Mouse (Mus musculus) kidney, embryonic 15.5 days (tissue): ENCODE measurements around the gene Adprhl2. TPM values are rescaled to one million over a fixed set of nuclear protein-coding genes. Genes with fewer than 3 reads are reported as not detected.

Experiments used
- ATAC-seq: fragments of 200-750 bp; cut with Nextera tagmentation; replicated peaks from 2 replicates; pipeline ENCODE4 v1.8.0; 2017; ENCODE audit warnings: moderate TSS enrichment; ENCODE audit not compliant: low FRiP score
- H3K27ac ChIP-seq: fragments of 300-500 bp; sonication (generic); 2 replicates; pipeline ENCODE4 v1.5.1; 2015; ENCODE audit warnings: mild to moderate bottlenecking, inconsistent platforms
- H3K27me3 ChIP-seq: fragments of 300-500 bp; sonication (generic); 2 replicates; pipeline ENCODE4 v1.6.1; 2015; ENCODE audit warnings: inconsistent platforms
- H3K36me3 ChIP-seq: fragments of 300-500 bp; sonication (generic); 2 replicates; pipeline ENCODE4 v1.6.1; 2015; ENCODE audit warnings: inconsistent platforms
- H3K4me1 ChIP-seq: fragments of 300-500 bp; sonication (generic); 2 replicates; pipeline ENCODE4 v1.6.1; 2015; ENCODE audit warnings: inconsistent platforms
- H3K4me2 ChIP-seq: fragments of 300-500 bp; sonication (generic); 2 replicates; pipeline ENCODE4 v1.6.1; 2015; ENCODE audit warnings: moderate library complexity, mild to moderate bottlenecking, inconsistent platforms
- H3K4me3 ChIP-seq: fragments of 300-500 bp; sonication (generic); replicated peaks from 2 replicates; pipeline ENCODE4 v1.5.1; 2015; ENCODE audit warnings: mild to moderate bottlenecking, inconsistent platforms
- H3K9ac ChIP-seq: fragments of 300-500 bp; sonication (generic); 2 replicates; pipeline ENCODE4 v1.6.1; 2015; ENCODE audit warnings: mild to moderate bottlenecking, inconsistent platforms
- H3K9me3 ChIP-seq: fragments of 300-500 bp; sonication (generic); replicated peaks from 2 replicates; pipeline ENCODE4 v1.6.1; 2016; ENCODE audit warnings: inconsistent platforms
- WGBS: fragments of 180-500 bp; shearing (Covaris S2); methylation state at CpG from one replicate; pipeline ENCODE4 v1.1.7; 2015; ENCODE audit warnings: mixed read lengths; 5-methylcytosine and 5-hydroxymethylcytosine counted together
- polyA plus RNA-seq: library from polyadenylated mRNA; unstranded; fragments of >200 nt; fragmentation: Nextera tagmentation; extraction: Ambion mirVana; gene quantifications from 2 replicates; pipeline ENCODE4 v1.2.1, GENCODE M21; 2015

Adprhl2 gene
- polyA plus RNA-seq, 1 experiment from 2014 or later, result 81.1 TPM

DNA sequence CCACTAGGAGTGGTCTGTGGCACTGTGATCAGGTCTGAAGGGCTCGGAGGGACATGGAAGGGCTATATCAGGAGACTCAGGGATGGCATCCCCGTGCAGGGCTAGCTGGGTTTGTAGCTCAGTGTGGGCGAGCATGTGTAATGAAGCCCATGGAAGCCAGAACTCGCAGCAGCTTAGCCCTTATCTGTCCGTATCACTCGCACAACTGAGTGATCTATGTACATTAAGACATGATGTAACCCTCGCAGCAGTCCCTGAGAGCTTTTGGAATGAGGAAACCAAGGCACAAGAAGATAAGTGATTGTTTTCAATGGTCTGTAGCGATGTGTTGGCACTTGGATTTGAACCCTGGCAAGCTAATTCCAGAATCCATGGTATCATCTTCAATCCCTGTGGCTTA, 37.9 kb downstream of the Adprhl2 start:
- ATAC-seq, result no peak
- no peak overlapping the region for H3K4me2 ChIP-seq
- no peak overlapping the region for H3K27ac ChIP-seq
- H3K9me3 ChIP-seq, result no peaks in the 10 kb centered on the region
- no peak overlapping the region for H3K4me3 ChIP-seq
- peaks cover 47% of the 10 kb centered on the region for H3K27me3 ChIP-seq
- H3K36me3 ChIP-seq, result no peaks in the 10 kb centered on the region
- H3K4me1 ChIP-seq, result peaks cover 29% of the 10 kb centered on the region
- whole genome bisulfite sequencing, result 89% methylated on average over 8 of the region's 8 CpGs
- H3K9ac ChIP-seq, result no peak overlapping the region

DNA sequence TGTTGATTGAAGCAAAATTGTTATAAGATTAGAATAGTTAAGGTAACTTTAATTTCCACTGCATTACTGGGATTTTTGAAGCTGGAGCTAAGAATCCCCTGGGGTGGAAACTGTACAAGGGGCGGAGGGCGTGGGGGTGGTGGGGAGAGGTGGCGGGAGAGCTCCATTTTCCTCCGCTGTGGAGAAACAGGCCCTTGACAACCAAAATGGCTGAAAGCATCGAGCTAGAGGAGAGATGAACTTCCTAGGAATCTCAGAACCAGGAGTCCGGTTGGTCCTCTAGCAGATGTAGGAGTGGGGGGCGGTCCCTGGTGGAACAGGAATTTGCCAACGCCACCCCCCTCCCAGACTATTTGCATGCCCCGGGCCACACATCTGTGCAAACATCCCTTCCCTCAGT, 39.8 kb downstream of the Adprhl2 start:
- H3K9ac ChIP-seq, result no peak overlapping the region
- H3K27me3 ChIP-seq, result peaks cover 28% of the 10 kb centered on the region
- no peaks in the 10 kb centered on the region for H3K9me3 ChIP-seq
- no peaks in the 10 kb centered on the region for H3K36me3 ChIP-seq
- WGBS, result 74% methylated on average over 9 of the region's 9 CpGs
- no peak for ATAC-seq
- peaks cover 20% of the 10 kb centered on the region for H3K4me1 ChIP-seq
- no peak overlapping the region for H3K4me3 ChIP-seq
- H3K4me2 ChIP-seq, result no peak overlapping the region
- H3K27ac ChIP-seq, result no peak overlapping the region

DNA sequence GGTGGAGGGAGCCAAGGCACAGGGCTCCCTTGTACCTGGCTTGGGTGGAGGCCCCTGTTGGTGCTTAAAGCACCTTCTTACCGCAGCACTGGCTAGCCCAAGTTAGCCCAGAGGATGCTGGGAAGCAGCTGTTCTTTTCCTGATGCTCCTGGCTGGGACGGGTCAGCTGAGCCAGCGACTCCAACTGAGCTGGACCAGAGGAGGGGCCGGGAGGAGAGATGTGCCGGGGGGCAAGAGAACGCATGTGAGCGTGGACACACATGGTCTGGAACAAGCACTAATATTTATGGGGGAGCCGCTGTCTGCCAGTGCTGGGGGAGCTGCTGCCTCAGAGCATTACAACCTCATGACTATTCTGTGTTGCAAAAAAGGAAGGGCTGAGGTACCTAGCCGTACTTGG, 42.5 kb downstream of the Adprhl2 start:
- Histone ChIP-seq H3K9ac (no peak overlapping the region), H3K9me3 (no peaks in the 10 kb centered on the region), H3K4me3 (no peak overlapping the region), H3K27ac (0 out of 2 replicates have a peak overlapping the region, but pooled peaks have one; percentile 32), H3K4me2 (no peak overlapping the region), H3K36me3 (peaks cover 16% of the 10 kb centered on the region), H3K4me1 (peaks cover 20% of the 10 kb centered on the region), H3K27me3 (0 out of 2 replicates have a peak, but pooled peaks cover 6% of the 10 kb centered on the region)
- ATAC-seq, result no peak
- 45% methylated on average over 9 of the region's 9 CpGs for WGBS

DNA sequence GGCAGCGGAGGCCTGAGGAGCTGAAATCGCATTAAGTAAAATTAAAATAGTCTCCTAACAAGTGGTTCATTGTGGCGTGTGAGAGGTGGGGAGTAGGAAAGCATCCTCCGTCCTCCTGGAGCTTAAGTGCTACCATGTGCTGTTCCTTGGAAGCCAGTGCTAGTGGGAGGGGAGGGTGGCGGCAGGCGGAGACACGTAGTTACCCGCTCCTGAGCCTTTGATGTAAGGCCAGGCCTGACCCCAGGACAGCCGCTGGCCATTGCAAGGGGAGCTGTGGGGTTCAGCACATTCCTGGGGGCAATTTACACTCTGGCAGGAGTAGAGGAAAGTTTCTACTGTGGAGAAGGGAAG, 43.0 kb downstream of the Adprhl2 start:
- H3K4me1 ChIP-seq, result peaks cover 20% of the 10 kb centered on the region
- no peak overlapping the region for H3K4me3 ChIP-seq
- no peaks in the 10 kb centered on the region for H3K9me3 ChIP-seq
- H3K27ac ChIP-seq, result peak overlapping the region; percentile 32; the same call in 1 of the 2 replicates
- 25% methylated on average over 9 of the region's 9 CpGs for WGBS
- H3K4me2 ChIP-seq, result 0 out of 2 replicates have a peak overlapping the region, but pooled peaks have one; percentile 36
- no peak overlapping the region; the same call in 1 of the 2 replicates for H3K9ac ChIP-seq
- ATAC-seq, result no peak
- peaks cover 20% of the 10 kb centered on the region for H3K36me3 ChIP-seq
- H3K27me3 ChIP-seq, result 0 out of 2 replicates have a peak, but pooled peaks cover 3% of the 10 kb centered on the region

DNA sequence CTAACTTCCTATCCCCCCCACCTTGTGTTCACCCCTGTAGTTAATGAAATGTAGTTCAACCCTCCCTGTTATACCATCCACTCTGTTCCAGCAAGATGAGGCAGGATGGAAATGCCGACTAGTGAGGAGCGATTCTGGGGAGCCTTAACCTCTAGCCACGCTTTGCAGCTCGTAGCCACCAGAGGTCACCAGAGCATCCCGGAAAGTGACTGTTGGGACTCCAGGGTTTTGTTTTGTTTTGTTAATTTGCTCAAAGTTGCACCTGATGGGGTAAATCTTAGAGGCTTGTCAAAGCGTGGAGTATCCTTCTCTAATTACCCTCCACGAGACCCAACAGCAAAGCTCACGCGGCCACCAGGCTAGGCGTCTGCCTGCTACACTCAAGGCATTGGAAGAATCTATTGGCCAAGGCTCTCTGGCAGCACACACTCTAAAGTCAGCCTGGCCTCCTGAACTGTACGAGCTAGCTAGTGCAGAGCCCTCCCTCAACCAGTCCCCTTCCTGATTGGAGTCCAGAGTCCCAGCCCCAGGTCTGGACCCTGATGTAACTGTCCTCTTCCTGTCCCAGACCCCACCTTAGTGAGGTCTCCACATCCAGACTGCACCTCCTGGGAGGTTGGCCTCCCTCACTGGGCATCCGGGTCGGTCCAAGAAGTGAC, 43.5 kb downstream of the Adprhl2 start:
- Histone ChIP-seq H3K27ac (peak overlapping the region; percentile 32; the same call in 1 of the 2 replicates), H3K9me3 (no peaks in the 10 kb centered on the region), H3K36me3 (peaks cover 25% of the 10 kb centered on the region), H3K4me3 (0 out of 2 replicates have a peak overlapping the region, but pooled peaks have one; percentile 2), H3K4me2 (peak overlapping the region; percentile 36; the same call in 1 of the 2 replicates), H3K27me3 (no peaks in the 10 kb centered on the region), H3K4me1 (peaks cover 20% of the 10 kb centered on the region), H3K9ac (no peak overlapping the region; the same call in 1 of the 2 replicates)
- WGBS, result 9% methylated on average over 13 of the region's 13 CpGs
- ATAC-seq, result peak; percentile 66

DNA sequence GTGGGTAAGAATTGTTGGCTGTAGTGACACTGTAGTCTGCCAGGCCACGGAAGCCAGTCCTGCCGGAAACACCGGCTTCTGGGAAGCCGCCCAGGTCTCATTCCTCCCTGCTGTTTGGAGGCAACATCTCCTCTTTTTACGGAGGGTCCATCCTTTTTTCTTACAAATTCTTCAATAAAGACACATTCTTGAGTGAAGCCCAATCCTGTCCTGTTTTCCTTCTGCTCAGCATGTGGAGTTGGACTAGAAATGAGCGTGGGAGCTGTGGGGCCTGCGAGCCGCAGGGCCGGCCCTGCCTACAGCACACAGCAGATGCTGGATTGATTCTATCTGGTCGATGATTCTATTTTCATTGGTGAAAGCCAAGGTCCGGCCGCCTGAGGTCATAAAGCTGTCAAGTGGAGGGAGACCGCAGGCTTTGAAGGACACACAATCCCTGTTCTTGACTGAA, 45.8 kb downstream of the Adprhl2 start:
- WGBS, result 40% methylated on average over 13 of the region's 13 CpGs
- peak overlapping the region; percentile 46 for H3K27ac ChIP-seq
- peak; percentile 51; the same call in 1 of the 2 replicates for ATAC-seq

DNA sequence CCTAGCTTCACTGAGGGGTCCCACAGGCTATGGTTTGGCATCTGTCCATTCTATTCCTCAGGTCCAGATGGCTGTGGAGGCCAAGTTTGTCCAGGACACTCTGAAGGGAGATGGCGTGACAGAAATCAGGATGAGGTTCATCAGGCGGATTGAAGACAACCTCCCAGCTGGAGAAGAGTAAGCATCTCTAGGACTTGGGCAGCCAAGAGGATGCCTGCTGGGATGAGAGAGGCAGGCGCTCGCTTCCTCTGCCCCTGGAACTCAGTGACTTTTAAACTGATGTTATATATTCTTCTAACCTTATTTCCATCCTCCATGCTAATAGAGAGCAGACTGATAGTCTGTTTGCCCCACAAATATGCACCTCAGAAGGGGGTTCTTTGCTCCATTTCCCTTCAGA, 46.4 kb downstream of the Adprhl2 start:
- H3K4me1 ChIP-seq, result peaks cover 20% of the 10 kb centered on the region
- H3K9me3 ChIP-seq, result no peaks in the 10 kb centered on the region
- H3K27ac ChIP-seq, result peak overlapping the region; percentile 46; the same call in 1 of the 2 replicates
- H3K4me3 ChIP-seq, result no peak overlapping the region
- no peak overlapping the region for H3K9ac ChIP-seq
- no peak overlapping the region for H3K4me2 ChIP-seq
- no peak for ATAC-seq
- no peaks in the 10 kb centered on the region for H3K27me3 ChIP-seq
- WGBS, result 88% methylated on average over 4 of the region's 4 CpGs
- peaks cover 36% of the 10 kb centered on the region for H3K36me3 ChIP-seq

More for the DNA sequence above, 45.8 kb downstream of the Adprhl2 start:
- H3K4me3 ChIP-seq, result no peak overlapping the region
- H3K4me2 ChIP-seq, result no peak overlapping the region
- H3K9ac ChIP-seq, result no peak overlapping the region
- H3K36me3 ChIP-seq, result peaks cover 36% of the 10 kb centered on the region
- H3K27me3 ChIP-seq, result no peaks in the 10 kb centered on the region
- H3K9me3 ChIP-seq, result no peaks in the 10 kb centered on the region
- H3K4me1 ChIP-seq, result peaks cover 20% of the 10 kb centered on the region

DNA sequence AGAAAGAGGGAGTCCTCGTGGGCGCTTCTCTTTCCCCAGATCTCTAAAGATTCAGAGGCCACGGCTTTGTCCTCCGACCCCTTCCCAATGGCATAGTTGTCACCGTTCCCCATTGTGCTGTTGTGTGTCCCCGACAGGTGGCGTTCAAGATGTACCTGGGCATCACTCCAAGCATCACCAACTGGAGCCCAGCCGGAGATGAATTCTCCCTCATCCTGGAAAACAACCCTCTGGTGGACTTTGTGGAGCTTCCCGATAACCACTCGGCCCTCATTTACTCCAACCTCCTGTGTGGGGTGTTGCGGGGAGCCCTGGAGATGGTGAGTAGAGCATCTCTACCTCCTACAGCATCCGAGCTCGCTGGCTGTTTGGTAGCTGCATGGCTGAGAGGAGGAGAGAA, 47.8 kb downstream of the Adprhl2 start:
- Histone ChIP-seq H3K4me1 (peaks cover 18% of the 10 kb centered on the region), H3K4me3 (no peak overlapping the region), H3K4me2 (no peak overlapping the region), H3K27me3 (no peaks in the 10 kb centered on the region), H3K36me3 (peaks cover 36% of the 10 kb centered on the region), H3K9me3 (no peaks in the 10 kb centered on the region), H3K27ac (no peak overlapping the region), H3K9ac (no peak overlapping the region)
- no peak for ATAC-seq
- WGBS, result 82% methylated on average over 13 of the region's 13 CpGs

DNA sequence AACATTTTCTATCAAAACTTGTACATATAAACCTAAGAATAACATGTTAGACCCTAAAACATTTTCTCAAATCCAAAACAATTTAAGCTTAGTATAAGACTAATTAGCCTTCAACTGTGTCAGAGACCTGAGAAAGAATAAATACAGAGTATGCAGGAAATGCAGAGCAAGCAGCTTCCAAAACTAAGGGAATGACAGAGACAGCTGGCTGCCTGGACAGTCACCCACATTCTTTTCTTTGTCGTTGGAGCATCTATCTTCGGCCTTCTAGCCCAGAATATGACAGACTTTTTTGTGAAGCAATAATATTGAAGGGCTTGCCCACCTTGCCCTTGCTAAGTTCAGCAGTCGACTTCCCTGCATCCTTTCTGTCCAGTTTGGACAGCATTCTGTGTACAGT, 52.2 kb downstream of the Adprhl2 start:
- Histone ChIP-seq H3K4me2 (no peak overlapping the region), H3K27ac (no peak overlapping the region), H3K4me3 (no peak overlapping the region), H3K9ac (no peak overlapping the region), H3K27me3 (no peaks in the 10 kb centered on the region), H3K9me3 (no peaks in the 10 kb centered on the region), H3K4me1 (no peaks in the 10 kb centered on the region), H3K36me3 (peaks cover 24% of the 10 kb centered on the region)
- ATAC-seq, result no peak
- 84% methylated on average over 3 of the region's 3 CpGs for WGBS

Other genes starting within 250 kb of the Adprhl2 start
- 51.8 and 52.9 TPM in 2 replicates for gene Lsm10, start 225.1 kb downstream of the Adprhl2 start, polyA plus RNA-seq
- gene Stk40, start 217.7 kb downstream of the Adprhl2 start, polyA plus RNA-seq, result 38.2 and 41.3 TPM in 2 replicates
- 90.0 and 98.5 TPM in 2 replicates for gene Eva1b, start 174.0 kb downstream of the Adprhl2 start, polyA plus RNA-seq
- gene Sh3d21, start 158.2 kb downstream of the Adprhl2 start, polyA plus RNA-seq, result 8.3 and 9.5 TPM in 2 replicates
- 219 and 230 TPM in 2 replicates for gene Thrap3, start 118.9 kb downstream of the Adprhl2 start, polyA plus RNA-seq
- 39.6 and 40.7 TPM in 2 replicates for gene Map7d1, start 65.4 kb downstream of the Adprhl2 start, polyA plus RNA-seq
- 106 and 111 TPM in 2 replicates for gene Trappc3, start 59.4 kb downstream of the Adprhl2 start, polyA plus RNA-seq
- gene Col8a2, start 34.9 kb downstream of the Adprhl2 start, polyA plus RNA-seq, result 10.6 and 15.2 TPM in 2 replicates
- 4.7 and 4.9 TPM in 2 replicates for gene Tekt2, start 4.0 kb upstream of the Adprhl2 start, polyA plus RNA-seq
- gene Ago3, start 107.9 kb upstream of the Adprhl2 start, polyA plus RNA-seq, result 12.9 and 15.9 TPM in 2 replicates
- 5.1 and 5.2 TPM in 2 replicates for gene Ago1, start 146.9 kb upstream of the Adprhl2 start, polyA plus RNA-seq
- gene Ago4, start 211.8 kb upstream of the Adprhl2 start, polyA plus RNA-seq, result 1.4 and 1.8 TPM in 2 replicates
- gene Clspn, start 235.2 kb upstream of the Adprhl2 start, polyA plus RNA-seq, result 39.2 and 40.3 TPM in 2 replicates